Mouse (Mus musculus) midbrain, embryonic 11.5 days (tissue): ENCODE data around the gene Camk2n2. TPM values are rescaled to one million over a fixed set of nuclear protein-coding genes. Genes with fewer than 3 reads are reported as not detected.

Experiments used
- ATAC-seq: fragments of 200-750 bp; cut with Nextera tagmentation; 2 replicates; pipeline ENCODE4 v1.8.0; 2017; ENCODE audit warnings: moderate TSS enrichment, moderate library complexity; ENCODE audit not compliant: low FRiP score
- DNase-seq: peaks from one replicate; pipeline ENCODE4 v3.0.0; 2015; ENCODE audit warnings: low spot score; ENCODE audit errors: missing footprints
- H3K27ac ChIP-seq: fragments of 300-500 bp; sonication (generic); 2 replicates; pipeline ENCODE4 v1.5.1; 2014; ENCODE audit warnings: low read depth, low read length
- H3K27me3 ChIP-seq: fragments of 300-500 bp; sonication (generic); 2 replicates; pipeline ENCODE4 v1.6.1; 2014; ENCODE audit warnings: mild to moderate bottlenecking, low read length, moderate library complexity, mixed read lengths; ENCODE audit not compliant: control insufficient read depth, insufficient read depth
- H3K36me3 ChIP-seq: fragments of 300-500 bp; sonication (generic); 2 replicates; pipeline ENCODE4 v1.6.1; 2014; ENCODE audit warnings: mild to moderate bottlenecking, low read length, moderate library complexity, mixed read lengths; ENCODE audit not compliant: control insufficient read depth, insufficient read depth
- H3K4me1 ChIP-seq: fragments of 300-500 bp; sonication (generic); 2 replicates; pipeline ENCODE4 v1.6.1; 2014; ENCODE audit warnings: low read length; ENCODE audit not compliant: control insufficient read depth, insufficient read depth
- H3K4me2 ChIP-seq: fragments of 300-500 bp; sonication (generic); 2 replicates; pipeline ENCODE4 v1.6.1; 2014; ENCODE audit warnings: mild to moderate bottlenecking, moderate library complexity
- H3K4me3 ChIP-seq: fragments of 300-500 bp; sonication (generic); 2 replicates; pipeline ENCODE4 v1.5.1; 2014; ENCODE audit warnings: low read depth, low read length
- H3K9ac ChIP-seq: fragments of 300-500 bp; sonication (generic); 2 replicates; pipeline ENCODE4 v1.6.1; 2014; ENCODE audit warnings: low read length
- H3K9me3 ChIP-seq: fragments of 300-500 bp; sonication (generic); 2 replicates; pipeline ENCODE4 v1.6.1; 2016; ENCODE audit warnings: low read length; ENCODE audit not compliant: control insufficient read depth
- WGBS: fragments of 180-500 bp; shearing (Covaris S2); extraction: QIAGEN DNeasy Blood & Tissue Kit; methylation state at CpG from one replicate; pipeline ENCODE4 v1.1.7; 2014; 5-methylcytosine and 5-hydroxymethylcytosine counted together
- microRNA counts: library from miRNA; unstranded; fragments of <30 nt; microRNA quantifications from one replicate; lab custom pipeline; 2015
- microRNA-seq: library from miRNA; unstranded; fragments of <30 nt; microRNA quantifications from one replicate; pipeline ENCODE4, GENCODE M21; 2017
- polyA plus RNA-seq: library from polyadenylated mRNA; unstranded; fragments of >200 nt; fragmentation: Nextera tagmentation; extraction: Ambion mirVana; gene quantifications from 2 replicates; pipeline ENCODE4 v1.2.1, GENCODE M21; 2014

Gene Camk2n2
- polyA plus RNA-seq, 1 experiment from 2014 or later = 5.2 TPM

DNA sequence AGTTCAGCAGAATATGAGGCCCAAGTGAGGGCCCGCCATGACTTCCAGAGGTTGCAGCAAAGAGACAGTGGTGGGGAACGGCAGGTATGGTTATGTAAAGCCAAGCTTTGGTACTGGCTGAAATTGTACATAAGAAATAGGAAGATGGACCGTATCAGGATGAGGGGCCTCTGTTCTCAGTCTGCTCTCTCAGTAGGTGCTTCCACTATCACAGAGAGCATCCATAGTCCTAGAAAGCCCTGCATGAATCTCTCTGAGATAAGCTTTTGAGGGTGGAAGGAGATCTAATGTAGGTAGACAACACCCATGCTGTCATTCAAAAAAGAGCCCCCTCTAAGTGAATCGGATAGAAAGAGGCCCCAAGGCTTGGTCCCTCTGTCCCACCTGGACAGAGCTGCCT lies 25.4 kb downstream of the Camk2n2 start:
- H3K4me1 ChIP-seq = peaks cover 4% of the 10 kb centered on the region; the same call in 1 of the 2 replicates
- DNase-seq = no peak
- no peak for ATAC-seq
- no peak overlapping the region for H3K9ac ChIP-seq
- H3K36me3 ChIP-seq = no peaks in the 10 kb centered on the region
- no peaks in the 10 kb centered on the region for H3K9me3 ChIP-seq
- H3K27me3 ChIP-seq = peaks cover 22% of the 10 kb centered on the region
- WGBS = 87% methylated on average over 4 of the region's 4 CpGs
- no peak overlapping the region for H3K27ac ChIP-seq
- H3K4me2 ChIP-seq = no peak overlapping the region
- no peak overlapping the region for H3K4me3 ChIP-seq

DNA sequence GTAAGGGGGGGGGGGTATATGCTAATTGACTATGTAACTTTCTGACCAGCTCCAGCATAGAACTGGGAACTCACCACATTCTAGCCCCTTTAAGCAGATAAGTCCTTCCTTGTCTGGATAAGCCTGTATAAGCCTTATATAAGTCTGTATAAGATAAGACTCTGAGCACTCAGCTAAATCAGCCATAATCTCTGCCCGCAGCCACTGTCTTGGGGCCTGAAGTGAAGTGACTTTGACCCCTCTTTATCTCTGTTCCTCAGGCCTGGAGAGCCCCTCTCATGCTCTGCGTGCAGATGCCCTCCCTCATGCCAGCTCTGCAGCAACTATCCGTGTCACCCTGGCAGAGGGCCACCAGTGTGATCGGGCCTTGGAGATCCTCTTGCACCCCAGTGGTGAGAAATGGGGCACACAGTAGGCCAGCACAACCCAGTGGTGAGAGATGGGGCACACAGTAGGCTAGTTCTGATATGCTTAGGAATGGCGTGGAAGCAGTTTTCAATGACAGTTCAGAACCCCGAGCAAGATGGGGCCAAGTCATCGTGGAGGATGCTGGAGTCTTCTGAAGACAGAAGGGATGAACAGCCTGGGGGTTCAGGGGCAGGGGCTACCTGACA lies 25.9 kb downstream of the Camk2n2 start:
- H3K4me1 ChIP-seq = peaks cover 9% of the 10 kb centered on the region
- ATAC-seq (no peak), DNase-seq (no peak)
- no peak overlapping the region for H3K27ac ChIP-seq
- peaks cover 28% of the 10 kb centered on the region for H3K27me3 ChIP-seq
- H3K9me3 ChIP-seq = no peaks in the 10 kb centered on the region
- no peak overlapping the region for H3K4me2 ChIP-seq
- H3K36me3 ChIP-seq = no peaks in the 10 kb centered on the region
- WGBS = 88% methylated on average over 7 of the region's 7 CpGs
- H3K9ac ChIP-seq = no peak overlapping the region
- H3K4me3 ChIP-seq = no peak overlapping the region

DNA sequence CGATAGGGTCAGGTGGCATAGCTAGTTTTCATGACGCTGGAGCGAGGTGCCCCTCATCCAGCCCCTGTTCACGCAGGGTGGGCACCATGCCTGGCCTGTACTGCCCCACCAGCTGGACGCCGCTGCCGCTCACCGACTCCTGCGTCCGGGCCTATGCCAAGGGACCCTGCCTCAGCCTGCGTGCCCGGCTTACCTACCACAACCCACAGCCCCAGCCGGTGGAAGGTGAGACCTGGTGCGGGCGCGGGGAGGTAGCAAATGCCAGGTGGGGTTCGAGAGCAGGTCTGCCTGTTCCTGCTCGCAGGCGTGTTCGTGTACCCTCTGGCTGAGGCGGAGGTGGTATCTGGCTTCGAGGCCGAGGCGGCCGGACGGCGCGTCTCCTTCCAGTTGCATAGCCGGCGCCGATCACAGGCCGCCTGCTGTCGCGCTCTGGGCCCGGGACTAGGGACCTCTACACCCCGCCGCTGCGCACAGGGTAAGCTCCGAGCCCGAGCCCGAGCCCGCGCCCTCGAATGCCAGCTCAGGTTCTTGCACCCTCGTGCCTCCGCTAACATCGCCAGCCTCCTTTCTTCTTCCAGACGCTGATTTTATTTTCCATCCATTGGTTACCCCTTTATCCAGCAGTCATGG lies 29.9 kb downstream of the Camk2n2 start:
- no peaks in the 10 kb centered on the region for H3K36me3 ChIP-seq
- no peak overlapping the region for H3K9ac ChIP-seq
- peak; percentile 85 for DNase-seq
- H3K4me3 ChIP-seq = peak overlapping the region; percentile 50
- no peak for ATAC-seq
- H3K27me3 ChIP-seq = peaks cover 43% of the 10 kb centered on the region
- WGBS = 4% methylated on average over 48 of the region's 48 CpGs
- H3K4me2 ChIP-seq = peak overlapping the region; percentile 87; the same call in 1 of the 2 replicates
- peaks cover 13% of the 10 kb centered on the region for H3K4me1 ChIP-seq
- no peaks in the 10 kb centered on the region for H3K9me3 ChIP-seq
- no peak overlapping the region for H3K27ac ChIP-seq

DNA sequence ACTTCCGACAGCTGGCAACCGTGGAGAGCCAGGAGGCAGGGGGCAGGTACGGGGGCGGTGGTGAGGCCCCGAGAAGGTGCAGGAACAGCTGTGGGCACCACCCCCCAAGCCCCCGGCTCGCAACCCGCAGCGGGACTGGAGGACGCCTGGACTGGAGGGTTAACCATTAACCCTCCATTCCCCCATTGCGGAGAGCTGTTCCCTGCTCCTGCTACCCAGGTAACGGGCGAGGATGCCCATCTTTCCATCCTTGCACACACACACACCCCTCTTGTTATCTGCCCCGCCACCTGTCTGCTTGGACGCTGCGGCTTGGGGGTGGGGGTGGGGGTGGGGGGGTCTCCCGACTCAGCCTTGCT lies 30.4 kb downstream of the Camk2n2 start:
- Histone ChIP-seq H3K27ac (no peak overlapping the region), H3K36me3 (no peaks in the 10 kb centered on the region), H3K4me1 (peaks cover 13% of the 10 kb centered on the region), H3K4me2 (peak overlapping the region; percentile 87), H3K4me3 (peak overlapping the region; percentile 50), H3K9me3 (no peaks in the 10 kb centered on the region), H3K27me3 (peaks cover 43% of the 10 kb centered on the region), H3K9ac (no peak overlapping the region)
- 2% methylated on average over 16 of the region's 17 CpGs for WGBS
- ATAC-seq (no peak), DNase-seq (peak; percentile 86)

DNA sequence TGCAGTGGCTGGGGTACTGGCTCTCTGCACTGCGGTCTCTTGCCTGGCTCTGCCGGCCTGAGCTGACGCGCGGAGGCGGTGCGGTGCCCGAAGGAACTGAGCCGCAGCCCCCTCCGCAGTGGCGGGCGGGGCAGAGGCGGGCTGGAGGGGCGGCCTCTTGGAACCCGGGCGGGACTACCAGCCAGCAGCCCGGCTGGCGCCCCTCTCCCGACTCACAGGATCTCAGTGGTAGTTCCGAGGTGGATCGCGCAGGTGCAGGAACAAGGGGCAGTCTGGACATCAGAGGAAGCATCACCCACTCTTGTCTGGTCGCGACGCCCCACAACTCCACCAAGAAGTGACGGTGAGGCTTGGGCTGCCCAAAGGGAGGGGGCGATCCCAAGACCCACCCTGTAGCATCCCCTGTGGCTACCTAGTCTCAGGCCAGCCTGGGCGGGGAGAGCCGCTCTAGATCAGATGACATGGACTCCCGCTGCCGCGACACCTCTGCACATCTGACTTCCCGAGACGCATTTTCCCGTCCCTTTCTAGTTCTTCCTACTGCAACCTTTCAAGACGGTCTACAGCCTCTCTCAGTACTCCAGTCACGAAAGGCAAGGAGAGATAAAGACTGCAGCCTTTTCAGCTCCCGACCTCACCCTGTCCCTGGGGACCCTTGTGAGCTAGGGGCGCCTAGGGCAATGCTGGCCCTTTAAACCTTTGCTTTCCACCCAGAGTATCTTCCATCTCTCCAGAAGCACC lies 31.0 kb downstream of the Camk2n2 start:
- peak overlapping the region; percentile 50 for H3K9ac ChIP-seq
- H3K4me2 ChIP-seq = peak overlapping the region; percentile 87
- H3K4me1 ChIP-seq = peaks cover 13% of the 10 kb centered on the region
- ATAC-seq = peak; percentile 83
- peak overlapping the region; percentile 50 for H3K4me3 ChIP-seq
- 1% methylated on average over 39 of the region's 39 CpGs for WGBS
- no peaks in the 10 kb centered on the region for H3K36me3 ChIP-seq
- peak; percentile 95 for DNase-seq
- H3K9me3 ChIP-seq = no peaks in the 10 kb centered on the region
- H3K27me3 ChIP-seq = peaks cover 43% of the 10 kb centered on the region
- no peak overlapping the region for H3K27ac ChIP-seq

DNA sequence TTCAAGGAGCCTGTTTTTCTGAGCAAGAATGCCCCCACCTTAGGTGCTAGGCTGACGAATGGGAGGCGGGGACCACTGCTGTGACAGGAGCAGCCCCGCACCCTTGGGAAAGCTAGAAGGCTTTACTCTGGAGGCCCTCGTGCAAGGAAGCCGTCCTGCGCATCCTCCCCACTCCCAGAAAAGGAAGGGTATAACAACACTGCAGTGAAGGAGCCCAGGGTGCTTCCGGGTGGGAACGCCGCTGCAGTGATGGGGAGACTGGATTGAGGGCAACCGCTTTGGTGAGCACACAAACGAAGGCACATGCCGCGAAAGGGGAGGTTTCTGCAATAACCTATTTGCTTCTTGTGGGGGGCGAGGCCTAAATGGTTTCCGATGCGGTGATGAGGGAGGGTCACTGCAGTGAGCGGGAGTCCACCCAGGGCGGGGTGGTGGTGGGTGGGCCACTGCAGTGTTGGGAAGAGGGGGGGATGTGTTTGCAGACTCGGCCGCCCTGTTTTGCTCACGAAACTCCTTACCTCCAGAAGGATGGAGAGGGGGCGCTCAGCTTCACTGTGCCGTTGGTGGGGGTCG lies 31.6 kb downstream of the Camk2n2 start, which contains the start of gene Vwa5b2:
Vwa5b2 (plus strand) TSS at position 106 of the 573 bp plus-strand sequence.
- no peak for DNase-seq
- Histone ChIP-seq H3K4me3 (peak within 1 kb of the TSS; percentile 50), H3K36me3 (no peaks in the 10 kb centered on the region), H3K4me2 (peak within 1 kb of the TSS; percentile 87), H3K27ac (no peak within 1 kb of the TSS), H3K9me3 (no peaks in the 10 kb centered on the region), H3K4me1 (peaks cover 13% of the 10 kb centered on the region), H3K27me3 (peaks cover 43% of the 10 kb centered on the region), H3K9ac (peak within 1 kb of the TSS; percentile 50)
- 1% methylated on average over 24 of the region's 24 CpGs for WGBS
- peak; percentile 74 for ATAC-seq

MicroRNA genes within 50 kb of the gene (microRNA counts, 519-probe panel; counts per million panel counts)
- 4,408 counts per million, percentile 39 among the panel's probes with 10 or more counts for microRNA mmu-miR-1224 (lab: Ali Mortazavi, UCI)

Small RNA genes within 50 kb of the gene (microRNA-seq; reads per million reads assigned to microRNA genes)
- gene Mir1224 = 12.7 reads per million, percentile 32 among the genes with 10 or more reads in this experiment

Other genes starting within 250 kb of the Camk2n2 start
- 58.3 and 61.7 TPM in 2 replicates for gene Abcc5, start 194.9 kb downstream of the Camk2n2 start, polyA plus RNA-seq
- 141 and 148 TPM in 2 replicates for gene Eif2b5, start 122.5 kb downstream of the Camk2n2 start, polyA plus RNA-seq
- 47.7 and 49.6 TPM in 2 replicates for gene Dvl3, start 104.3 kb downstream of the Camk2n2 start, polyA plus RNA-seq
- 867 and 919 TPM in 2 replicates for gene Ap2m1, start 85.8 kb downstream of the Camk2n2 start, polyA plus RNA-seq
- gene Abcf3, start 72.7 kb downstream of the Camk2n2 start, polyA plus RNA-seq = 62.2 and 64.4 TPM in 2 replicates
- gene Vwa5b2, start 31.8 kb downstream of the Camk2n2 start, polyA plus RNA-seq = 1.6 and 2.5 TPM in 2 replicates
- gene Eef1akmt4, start 9.7 kb downstream of the Camk2n2 start, polyA plus RNA-seq = 25.6 and 26.6 TPM in 2 replicates
- 0.50 TPM in 1 of 2 replicates, not detected in the other for gene Gm49333, start 9.7 kb downstream of the Camk2n2 start, polyA plus RNA-seq
- 54.6 and 55.1 TPM in 2 replicates for gene Alg3, start 9.6 kb downstream of the Camk2n2 start, polyA plus RNA-seq
- gene Ece2, start 8.5 kb upstream of the Camk2n2 start, polyA plus RNA-seq = 2.5 and 4.0 TPM in 2 replicates
- 474 and 502 TPM in 2 replicates for gene Psmd2, start 30.4 kb upstream of the Camk2n2 start, polyA plus RNA-seq
- 132 and 142 TPM in 2 replicates for gene Eif4g1, start 47.0 kb upstream of the Camk2n2 start, polyA plus RNA-seq
- gene Fam131a, start 72.0 kb upstream of the Camk2n2 start, polyA plus RNA-seq = 8.8 and 12.5 TPM in 2 replicates
- 104 and 119 TPM in 2 replicates for gene Polr2h, start 96.4 kb upstream of the Camk2n2 start, polyA plus RNA-seq
- 15.1 and 16.0 TPM in 2 replicates for gene Clcn2, start 96.5 kb upstream of the Camk2n2 start, polyA plus RNA-seq
- gene Chrd, start 111.8 kb upstream of the Camk2n2 start, polyA plus RNA-seq = 2.6 and 2.7 TPM in 2 replicates
- gene Thpo, start 113.2 kb upstream of the Camk2n2 start, polyA plus RNA-seq = 0.37 and 0.71 TPM in 2 replicates